Comparison of ENCODE assay signal across 21 mouse cellular contexts in genomic region chr2:93992810-93993209, GRCm38 (mm10). TPM values are rescaled to one million over a fixed set of nuclear protein-coding genes. Genes with fewer than 3 reads are reported as not detected.
DNase-seq lines count a peak whose midpoint lies in the region; ATAC-seq and TF ChIP-seq lines count a peak whose summit lies in the region.
"Had no signal": no experiment of that assay in that cellular context is flagged by ENCODE, and none has a peak within 500 bp of the region (broad histone marks: within the 10 kb centered on the region; RNA-seq: fewer than 3 reads in every experiment).

No protein-coding gene starts in this region.

- H3K9ac ChIP-seq in heart, embryonic 13.5 days: no peak overlapping the region
- no peak overlapping the region for H3K9ac ChIP-seq in liver, adult 2 months (ENCODE audit: low read depth, low read length)
- no peak overlapping the region for H3K9ac ChIP-seq in forebrain, postnatal 0 days
- H3K9ac ChIP-seq: limb, embryonic 13.5 days; liver, postnatal 0 days; stomach, embryonic 15.5 days had no signal

- H3K4me3 ChIP-seq in heart, embryonic 13.5 days: no peak overlapping the region
- no peak overlapping the region for H3K4me3 ChIP-seq in liver, adult 2 months (ENCODE audit: insufficient read depth, low read depth, low read length)
- H3K4me3 ChIP-seq in cortical plate, adult 2 months (ENCODE audit: insufficient read depth, low read length): no peak overlapping the region
- no peak overlapping the region for H3K4me3 ChIP-seq in forebrain, postnatal 0 days (ENCODE audit: low read depth, low read length)
- H3K4me3 ChIP-seq: limb, embryonic 13.5 days; stomach, embryonic 15.5 days had no signal

- H3K79me2 ChIP-seq in liver, adult 2 months (ENCODE audit: control insufficient read depth, insufficient read depth, low read length): no peaks in the 10 kb centered on the region

- peak overlapping the region; percentile 39; the same call in 1 of the 2 replicates for H3K27ac ChIP-seq in heart, embryonic 13.5 days (replicated peaks)
- H3K27ac ChIP-seq in liver, adult 2 months (replicated peaks; ENCODE audit: insufficient read depth, low read depth, low read length): 0 out of 2 replicates have a peak overlapping the region, but pooled peaks have one; percentile 26
- peak overlapping the region; percentile 52; the same call in 1 of the 2 replicates for H3K27ac ChIP-seq in cortical plate, adult 2 months (ENCODE audit: insufficient read depth, low read length)
- H3K27ac ChIP-seq in forebrain, postnatal 0 days (ENCODE audit: low read depth, low read length): peak overlapping the region; percentile 50
- H3K27ac ChIP-seq: kidney, postnatal 0 days; limb, embryonic 13.5 days; stomach, embryonic 15.5 days had no signal

- ATAC-seq in heart, embryonic 13.5 days (ENCODE audit: extremely low read depth, insufficient number of reproducible peaks, low FRiP score, low TSS enrichment): no peak
- peak; percentile 43 for ATAC-seq in forebrain, postnatal 0 days
- ATAC-seq: liver, postnatal 0 days had no signal

- peaks cover 42% of the 10 kb centered on the region for H3K4me1 ChIP-seq in heart, embryonic 13.5 days
- no peaks in the 10 kb centered on the region; the same call in 1 of the 2 replicates for H3K4me1 ChIP-seq in liver, adult 2 months (ENCODE audit: control insufficient read depth, insufficient read depth, low read length)
- H3K4me1 ChIP-seq in cortical plate, adult 2 months (ENCODE audit: control insufficient read depth, insufficient read depth, low read length): peaks cover 8% of the 10 kb centered on the region; the same call in 1 of the 2 replicates
- 0 out of 2 replicates have a peak, but pooled peaks cover 5% of the 10 kb centered on the region for H3K4me1 ChIP-seq in forebrain, postnatal 0 days (ENCODE audit: insufficient read depth)
- H3K4me1 ChIP-seq: limb, embryonic 13.5 days; stomach, embryonic 15.5 days had no signal

- no peaks in the 10 kb centered on the region for H3K27me3 ChIP-seq in heart, embryonic 13.5 days (replicated peaks)
- H3K27me3 ChIP-seq in liver, adult 2 months (ENCODE audit: control insufficient read depth, insufficient read depth, low read length): no peaks in the 10 kb centered on the region
- H3K27me3 ChIP-seq in forebrain, postnatal 0 days (ENCODE audit: insufficient read depth, low read length): no peaks in the 10 kb centered on the region
- H3K27me3 ChIP-seq: limb, embryonic 13.5 days; stomach, embryonic 15.5 days had no signal

- TF ChIP-seq POLR2A in liver, adult 2 months (IDR thresholded peaks at IDR 0.05; ENCODE audit: extremely low read depth, insufficient read depth, low read length): no peak
- no peak for TF ChIP-seq POLR2A in cortical plate, adult 2 months (IDR thresholded peaks at IDR 0.05; ENCODE audit: extremely low read depth, insufficient read depth, low read length)

- H3K4me2 ChIP-seq in heart, embryonic 13.5 days: no peak overlapping the region
- H3K4me2 ChIP-seq in forebrain, postnatal 0 days (ENCODE audit: low read depth): no peak overlapping the region
- H3K4me2 ChIP-seq: limb, embryonic 13.5 days; stomach, embryonic 15.5 days had no signal

- DNase-seq in heart, adult 11 months: no peak
- no peak for DNase-seq in liver, adult 2 months (ENCODE audit: extremely low read depth, low read depth, low spot score)
- no peak for DNase-seq in liver
- DNase-seq in forebrain, postnatal 0 days: no peak
- no peak for DNase-seq in ovary, postnatal 10 days (ENCODE audit: low spot score)
- no peak for DNase-seq in right cerebral cortex, postnatal 14 days
- DNase-seq: cerebellum, adult 9-11 months; gastrocnemius, postnatal 10 days; liver, postnatal 0 days; spleen, adult 18-20 months had no signal

- H3K36me3 ChIP-seq in heart, embryonic 13.5 days: peaks cover 93% of the 10 kb centered on the region
- peaks cover 60% of the 10 kb centered on the region for H3K36me3 ChIP-seq in liver, adult 2 months (ENCODE audit: control insufficient read depth, insufficient read depth, low read length)
- peaks cover 57% of the 10 kb centered on the region for H3K36me3 ChIP-seq in forebrain, postnatal 0 days (ENCODE audit: insufficient read depth)

- H3K9me3 ChIP-seq in heart, embryonic 13.5 days: no peaks in the 10 kb centered on the region
- H3K9me3 ChIP-seq in forebrain, postnatal 0 days (ENCODE audit: low read length): no peaks in the 10 kb centered on the region
- H3K9me3 ChIP-seq: limb, embryonic 13.5 days; stomach, embryonic 15.5 days had no signal

- 32% methylated on average over 3 of the region's 3 CpGs for WGBS in heart, embryonic 13.5 days
- WGBS in liver, adult 2 months: 78% methylated on average over 3 of the region's 3 CpGs
- 28% methylated on average over 3 of the region's 3 CpGs for WGBS in forebrain, postnatal 0 days

- TF ChIP-seq CTCF in liver, adult 2 months (IDR thresholded peaks at IDR 0.05; ENCODE audit: low read depth, low read length): no peak
- no peak for TF ChIP-seq CTCF in cortical plate, adult 2 months (IDR thresholded peaks at IDR 0.05; ENCODE audit: extremely low read depth, insufficient read depth, low read length)
- no peak for TF ChIP-seq CTCF in forebrain, postnatal 0 days (IDR thresholded peaks at IDR 0.05; ENCODE audit: low read depth)

RNA-seq across cellular contexts. Expression of gene Gm27027, which starts 3.3 kb away (rescaled TPM):
- polyA plus RNA-seq in heart, embryonic 13.5 days (2015; fragmentation: Nextera tagmentation; extraction: Ambion mirVana): not detected in 2 replicates
- total RNA-seq in liver, adult 2 months (2014; rRNA removed): not detected in 2 replicates
- polyA plus RNA-seq in liver, adult 2 months (2012; rRNA removed): not detected in 2 replicates
- polyA plus RNA-seq in cortical plate, adult 2 months (2012; rRNA removed): not detected in 2 replicates
- total RNA-seq in forebrain, postnatal 0 days (2014; rRNA removed): not detected in 2 replicates
- not detected in 2 replicates for polyA plus RNA-seq in forebrain, postnatal 0 days (2015; fragmentation: Nextera tagmentation; extraction: Ambion mirVana)
- total RNA-seq: neutrophil, adult 5-6 weeks had no signal
- polyA plus RNA-seq: C2C12; embryonic facial prominence, embryonic 11.5 days; heart, embryonic 14.5 days; intestine, embryonic 14.5 days; kidney, postnatal 0 days; limb, embryonic 13.5 days; liver, postnatal 0 days; stomach, embryonic 15.5 days; thymus, postnatal 0 days had no signal

RNA-seq across cellular contexts. Expression of gene Alkbh3, which starts 17.8 kb away (rescaled TPM):
- 63.6 and 64.9 TPM in 2 replicates for polyA plus RNA-seq in heart, embryonic 13.5 days (2015; fragmentation: Nextera tagmentation; extraction: Ambion mirVana)
- 24.9 and 27.9 TPM in 2 replicates for total RNA-seq in liver, adult 2 months (2014; rRNA removed)
- polyA plus RNA-seq in liver, adult 2 months (2012; rRNA removed): 33.0 and 33.6 TPM in 2 replicates
- 45.9 and 51.3 TPM in 2 replicates for polyA plus RNA-seq in cortical plate, adult 2 months (2012; rRNA removed)
- 36.2 and 53.1 TPM in 2 replicates for total RNA-seq in forebrain, postnatal 0 days (2014; rRNA removed)
- polyA plus RNA-seq in forebrain, postnatal 0 days (2015; fragmentation: Nextera tagmentation; extraction: Ambion mirVana): 46.9 and 47.3 TPM in 2 replicates

RNA-seq across cellular contexts. Expression of gene Gm13889, which starts 35.8 kb away (rescaled TPM):
- polyA plus RNA-seq in heart, embryonic 13.5 days (2015; fragmentation: Nextera tagmentation; extraction: Ambion mirVana): 4.0 and 4.3 TPM in 2 replicates
- total RNA-seq in liver, adult 2 months (2014; rRNA removed): 0.46 and 0.94 TPM in 2 replicates
- polyA plus RNA-seq in liver, adult 2 months (2012; rRNA removed): 3.5 and 4.3 TPM in 2 replicates
- polyA plus RNA-seq in cortical plate, adult 2 months (2012; rRNA removed): 36.7 and 39.6 TPM in 2 replicates
- 47.5 and 72.6 TPM in 2 replicates for total RNA-seq in forebrain, postnatal 0 days (2014; rRNA removed)
- polyA plus RNA-seq in forebrain, postnatal 0 days (2015; fragmentation: Nextera tagmentation; extraction: Ambion mirVana): 29.3 and 34.2 TPM in 2 replicates
- total RNA-seq: neutrophil, adult 5-6 weeks had no signal
